Mouse (Mus musculus) bone marrow, adult 2 months (tissue): Measurements from ENCODE around the gene Cfap126.

Experiments
- CTCF ChIP-seq: fragments of 200-500 bp; IDR thresholded peaks from 2 replicates; pipeline ENCODE4 v1.5.1; 2011; ENCODE audit warnings: low read length, control low read depth; ENCODE audit not compliant: control insufficient read depth, insufficient read depth
- POLR2A ChIP-seq: fragments of 200-500 bp; IDR thresholded peaks from 2 replicates; pipeline ENCODE4 v1.6.1; 2011; ENCODE audit warnings: low read depth, mild to moderate bottlenecking, control low read depth, low read length, borderline replicate concordance; ENCODE audit not compliant: control insufficient read depth

GRCm38 (mm10) chr1:171101733-171102546, 11.8 kb upstream of the Cfap126 start:
- TF ChIP-seq POLR2A = peak; percentile 24; the same call in 1 of the 2 replicates
- 0 out of 2 replicates have a peak, but pooled peaks have one; percentile 1 for TF ChIP-seq CTCF
